Mouse (Mus musculus) liver, adult 2 months (tissue): Measurements from ENCODE around the gene 1810010H24Rik. TPM values are rescaled to one million over a fixed set of nuclear protein-coding genes. Genes with fewer than 3 reads are reported as not detected.
"Not testable (repeated sequence)": the region's sequence is repeated elsewhere in the genome, so short reads cannot be mapped to it uniquely, and the experiment has no call there.

Experiments
- DNase-seq: peaks from one replicate; pipeline ENCODE4 v3.0.0-alpha.2; 2011; ENCODE audit warnings: low read depth, low spot score; ENCODE audit errors: extremely low read depth
- H3K27ac ChIP-seq: fragments of 200-500 bp; replicated peaks from 2 replicates; pipeline ENCODE4 v1.5.1; 2012; ENCODE audit warnings: low read depth, mild to moderate bottlenecking, control low read depth, inconsistent platforms, low read length; ENCODE audit not compliant: insufficient read depth
- H3K27me3 ChIP-seq: fragments of 200-500 bp; 2 replicates; pipeline ENCODE4 v1.6.1; 2012; ENCODE audit warnings: mild to moderate bottlenecking, moderate library complexity, low read length, inconsistent platforms; ENCODE audit not compliant: control insufficient read depth, insufficient read depth
- H3K36me3 ChIP-seq: fragments of 200-500 bp; 2 replicates; pipeline ENCODE4 v1.6.1; 2012; ENCODE audit warnings: low read length, inconsistent platforms; ENCODE audit not compliant: control insufficient read depth, insufficient read depth
- H3K4me1 ChIP-seq: fragments of 200-500 bp; 2 replicates; pipeline ENCODE4 v1.6.1; 2011; ENCODE audit warnings: low read length; ENCODE audit not compliant: control insufficient read depth, insufficient read depth
- H3K4me3 ChIP-seq: fragments of 200-500 bp; 2 replicates; pipeline ENCODE4 v1.5.1; 2011; ENCODE audit warnings: low read depth, mild to moderate bottlenecking, control low read depth, low read length, moderate library complexity; ENCODE audit not compliant: insufficient read depth
- H3K79me2 ChIP-seq: fragments of 200-500 bp; 2 replicates; pipeline ENCODE4 v1.6.1; 2012; ENCODE audit warnings: inconsistent platforms, mild to moderate bottlenecking, low read length, moderate library complexity; ENCODE audit not compliant: control insufficient read depth, insufficient read depth
- H3K9ac ChIP-seq: fragments of 200-500 bp; 2 replicates; pipeline ENCODE4 v1.6.1; 2012; ENCODE audit warnings: low read depth, mild to moderate bottlenecking, control low read depth, inconsistent platforms, low read length
- CTCF ChIP-seq: fragments of 200-500 bp; IDR thresholded peaks from 2 replicates; pipeline ENCODE4 v1.5.1; 2011; ENCODE audit warnings: low read depth, low read length, control low read depth
- POLR2A ChIP-seq: fragments of 200-500 bp; IDR thresholded peaks from 2 replicates; pipeline ENCODE4 v1.6.1; 2011; ENCODE audit warnings: low read length, control low read depth; ENCODE audit not compliant: insufficient read depth; ENCODE audit errors: extremely low read depth
- WGBS: fragments of 180-500 bp; shearing (Covaris S2); methylation state at CpG from one replicate; pipeline ENCODE4 v1.1.7; 2018; 5-methylcytosine and 5-hydroxymethylcytosine counted together
- polyA plus RNA-seq: library from polyadenylated mRNA; depleted of rRNA; stranded (reverse); fragments of >200 nt; gene quantifications from 2 replicates; pipeline ENCODE4 v1.2.3, GENCODE M21; 2012
- total RNA-seq: library from RNA; depleted of rRNA; stranded (reverse); fragments of >200 nt; gene quantifications from 2 replicates; pipeline ENCODE4 v1.2.3, GENCODE M21; 2014

Gene 1810010H24Rik
- total and polyA plus RNA-seq, 2 experiments, result 3.4 to 3.5 TPM

DNA sequence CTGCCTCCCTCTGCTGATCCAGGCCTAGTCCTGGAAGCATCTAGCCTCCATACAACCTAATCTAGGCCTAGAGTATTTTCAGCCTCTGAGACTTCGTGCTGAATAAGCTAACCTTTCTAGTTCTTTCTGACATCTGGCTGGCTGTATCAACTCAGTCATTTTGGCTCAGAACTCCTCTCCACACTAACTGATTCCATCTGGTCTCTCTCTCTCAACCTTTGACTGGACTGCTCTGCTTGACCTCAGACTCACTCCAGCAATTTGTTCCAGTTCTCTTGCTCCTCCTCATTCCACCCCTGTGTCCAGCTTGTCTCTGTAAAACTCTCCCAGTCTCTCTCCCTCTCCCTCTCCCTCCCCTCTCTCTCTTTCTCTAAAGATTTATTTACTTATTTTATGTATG lies 8.6 kb upstream of the 1810010H24Rik start:
- no peak for TF ChIP-seq CTCF
- no peak for TF ChIP-seq POLR2A
- DNase-seq, result peak; percentile 96
- Histone ChIP-seq H3K9ac (no peak overlapping the region), H3K79me2 (no peaks in the 10 kb centered on the region), H3K27ac (peak overlapping the region; percentile 49), H3K4me3 (no peak overlapping the region), H3K27me3 (no peaks in the 10 kb centered on the region), H3K4me1 (peaks cover 9% of the 10 kb centered on the region; the same call in 1 of the 2 replicates), H3K36me3 (no peaks in the 10 kb centered on the region)
- 17% methylated on average over 1 of the region's 1 CpGs for WGBS

DNA sequence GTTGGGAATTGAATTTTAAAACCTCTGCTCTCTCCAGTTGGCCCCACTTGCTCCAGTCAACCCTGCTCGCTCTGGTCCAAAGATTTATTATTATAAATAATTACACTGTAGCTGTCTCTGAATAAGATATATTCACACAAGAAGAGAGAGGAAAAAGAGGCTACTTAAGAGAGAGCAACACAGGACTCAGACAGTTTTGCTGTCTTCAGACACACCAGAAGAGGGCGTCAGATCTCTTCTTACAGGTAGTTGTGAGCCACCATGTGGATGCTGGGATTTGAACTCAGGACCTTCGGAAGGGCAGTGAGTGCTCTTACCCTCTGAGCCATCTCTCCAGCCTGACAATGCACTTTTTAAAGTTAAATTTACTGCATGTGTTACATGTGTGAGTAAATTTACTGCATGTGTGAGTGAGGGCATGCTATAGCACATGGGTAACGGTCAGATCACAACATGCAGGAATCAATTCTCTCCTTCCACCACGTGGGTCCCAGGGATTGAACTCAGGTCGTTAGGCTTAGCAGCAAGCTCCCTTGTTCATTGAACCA lies 8.1 kb upstream of the 1810010H24Rik start:
- Histone ChIP-seq H3K27me3 (no peaks in the 10 kb centered on the region), H3K36me3 (no peaks in the 10 kb centered on the region), H3K4me1 (peaks cover 13% of the 10 kb centered on the region), H3K27ac (peak overlapping the region; percentile 49), H3K4me3 (no peak overlapping the region), H3K9ac (no peak overlapping the region), H3K79me2 (no peaks in the 10 kb centered on the region)
- WGBS, result 64% methylated on average over 6 of the region's 6 CpGs
- no peak for TF ChIP-seq POLR2A
- 0 out of 2 replicates have a peak, but pooled peaks have one; percentile 9 for TF ChIP-seq CTCF
- DNase-seq, result peak; percentile 55

GRCm38 (mm10) chr11:107018606-107019005 lies 6.9 kb upstream of the 1810010H24Rik start:
- WGBS, result 43% methylated on average over 8 of the region's 8 CpGs
- TF ChIP-seq CTCF (peak; percentile 82), POLR2A (no peak)

GRCm38 (mm10) chr11:107019318-107019717 lies 6.2 kb upstream of the 1810010H24Rik start:
- no peaks in the 10 kb centered on the region for H3K36me3 ChIP-seq
- 92% methylated on average over 4 of the region's 4 CpGs for WGBS
- TF ChIP-seq CTCF, result no peak
- TF ChIP-seq POLR2A, result no peak
- H3K27ac ChIP-seq, result no peak overlapping the region
- peaks cover 13% of the 10 kb centered on the region for H3K4me1 ChIP-seq
- no peaks in the 10 kb centered on the region for H3K27me3 ChIP-seq
- H3K79me2 ChIP-seq, result no peaks in the 10 kb centered on the region
- no peak for DNase-seq
- H3K4me3 ChIP-seq, result no peak overlapping the region
- H3K9ac ChIP-seq, result no peak overlapping the region

More at GRCm38 (mm10) chr11:107018606-107019005, 6.9 kb upstream of the 1810010H24Rik start:
- Histone ChIP-seq H3K27me3 (no peaks in the 10 kb centered on the region), H3K79me2 (no peaks in the 10 kb centered on the region), H3K36me3 (no peaks in the 10 kb centered on the region), H3K4me3 (no peak overlapping the region), H3K27ac (no peak overlapping the region), H3K4me1 (peaks cover 13% of the 10 kb centered on the region), H3K9ac (no peak overlapping the region)
- no peak for DNase-seq

DNA sequence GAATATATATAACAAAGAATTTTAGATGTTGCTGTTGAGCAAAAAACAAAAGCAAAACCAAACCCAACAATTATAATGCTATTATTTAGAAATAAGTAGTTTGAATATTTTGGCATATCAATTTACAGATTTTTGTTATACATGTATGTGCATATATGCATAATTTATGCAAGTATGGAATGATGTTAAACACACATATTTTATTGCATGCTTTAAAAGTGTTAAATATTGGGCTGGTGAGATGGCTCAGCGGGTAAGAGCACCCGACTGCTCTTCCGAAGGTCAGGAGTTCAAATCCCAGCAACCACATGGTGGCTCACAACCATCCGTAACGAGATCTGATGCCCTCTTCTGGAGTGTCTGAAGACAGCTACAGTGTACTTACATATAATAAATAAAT lies 5.8 kb upstream of the 1810010H24Rik start:
- not testable (repeated sequence) for H3K9ac ChIP-seq, H3K4me1 ChIP-seq, H3K36me3 ChIP-seq, H3K4me3 ChIP-seq, H3K79me2 ChIP-seq, DNase-seq, H3K27me3 ChIP-seq, H3K27ac ChIP-seq
- 90% methylated on average over 5 of the region's 5 CpGs for WGBS

- Histone ChIP-seq H3K27me3 (no peaks in the 10 kb centered on the region), H3K9ac (no peak overlapping the region), H3K79me2 (no peaks in the 10 kb centered on the region), H3K36me3 (no peaks in the 10 kb centered on the region), H3K27ac (no peak overlapping the region), H3K4me1 (peaks cover 9% of the 10 kb centered on the region), H3K4me3 (no peak overlapping the region)
- 49% methylated on average over 13 of the region's 13 CpGs for WGBS
- TF ChIP-seq POLR2A (no peak), CTCF (no peak)
- DNase-seq, result peak; percentile 64
Observed at GRCm38 (mm10) chr11:107022050-107022683, 3.3 kb upstream of the 1810010H24Rik start.
